Mouse (Mus musculus) bone marrow macrophage, adult 2 months (primary cell): ENCODE data around the gene Tecpr1.

ENCODE experiments used
- CTCF ChIP-seq: IDR thresholded peaks from 2 replicates; pipeline ENCODE4 v1.5.1; 2012; ENCODE audit warnings: low read depth, mild to moderate bottlenecking, low read length, moderate library complexity
- POLR2A ChIP-seq: IDR thresholded peaks from 2 replicates; pipeline ENCODE4 v1.6.1; 2012; ENCODE audit warnings: mild to moderate bottlenecking, low read depth, low read length, borderline replicate concordance

DNA sequence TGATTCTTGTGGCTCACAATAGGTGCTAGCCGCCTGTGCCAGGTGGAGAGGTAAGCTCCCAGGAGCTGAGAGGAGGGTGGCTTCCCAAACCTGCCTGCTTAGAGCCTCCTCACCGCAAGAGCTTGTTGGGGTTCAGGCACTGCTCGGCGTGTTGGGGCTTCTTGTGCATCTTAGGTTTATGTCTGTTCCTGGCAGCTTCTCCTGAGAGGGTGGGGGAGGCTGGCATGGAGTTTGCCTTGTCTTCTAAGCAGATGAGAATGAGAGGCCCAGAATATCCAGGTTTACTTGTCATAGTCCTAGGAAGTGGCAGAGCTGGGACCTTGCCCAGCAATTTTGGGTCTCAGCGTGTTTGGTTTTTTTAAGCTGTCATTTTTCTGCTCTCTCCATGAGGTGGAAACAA is 38.4 kb upstream of the Tecpr1 start:
- TF ChIP-seq POLR2A (no peak), CTCF (no peak)
